Comparison of ENCODE assay signal across 11 mouse cellular contexts in the genomic region with DNA sequence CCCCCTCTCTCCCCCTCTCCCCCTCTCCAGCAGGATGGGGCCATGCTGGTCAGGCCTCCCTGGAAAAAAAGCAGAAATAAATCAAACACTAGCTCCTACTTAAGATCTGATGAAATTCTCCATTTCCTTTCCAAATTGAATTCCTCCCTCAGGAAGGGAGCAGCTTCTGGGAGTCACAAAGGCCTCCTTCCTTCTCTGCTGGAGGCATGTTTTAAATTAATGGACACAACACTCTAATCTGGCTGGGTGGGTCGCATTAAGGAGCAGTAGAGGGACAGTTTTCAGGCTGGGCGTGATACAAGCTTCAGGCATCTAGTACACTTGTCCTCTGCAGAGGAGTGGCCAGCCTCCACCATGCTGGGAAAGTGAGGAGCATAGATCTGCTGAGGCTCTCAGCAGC.
A peak's percentile ranks its signal among the peaks of the same experiment; 100 is the strongest.
DNase-seq lines count a peak whose midpoint lies in the region; ATAC-seq and TF ChIP-seq lines count a peak whose summit lies in the region.
"Had no signal": no experiment of that assay in that cellular context is flagged by ENCODE, and none has a peak within 500 bp of the region (broad histone marks: within the 10 kb centered on the region; RNA-seq: fewer than 3 reads in every experiment).

No protein-coding gene starts in this region.

- H3K9me3 ChIP-seq in intestine, embryonic 16.5 days (ENCODE audit: control insufficient read depth, low read length), result no peaks in the 10 kb centered on the region
- no peaks in the 10 kb centered on the region for H3K9me3 ChIP-seq in limb, embryonic 13.5 days
- H3K9me3 ChIP-seq: forebrain, embryonic 15.5 days; midbrain, embryonic 12.5 days had no signal

- 47% methylated on average over 2 of the region's 2 CpGs for WGBS in heart, adult 2 months
- WGBS in intestine, embryonic 16.5 days, result 43% methylated on average over 2 of the region's 2 CpGs
- 21% methylated on average over 2 of the region's 2 CpGs for WGBS in limb, embryonic 13.5 days
- 97% methylated on average over 2 of the region's 2 CpGs for WGBS in thymus, adult 2 months

- intact Hi-C loops in heart, adult 2 months (cut with DNase I), result no loop called here
- intact Hi-C loops in heart, postnatal 25 days (cut with DNase I), result loop anchor here (5.0 kb wide), 1 partner anchor 56 kb away; no protein-coding TSS in a partner anchor

- H3K4me1 ChIP-seq in heart, adult 2 months (ENCODE audit: control insufficient read depth, insufficient read depth, low read length), result peaks cover 26% of the 10 kb centered on the region
- peaks cover 41% of the 10 kb centered on the region for H3K4me1 ChIP-seq in bone marrow macrophage, adult 2 months (ENCODE audit: control insufficient read depth, insufficient read depth, low read length)
- H3K4me1 ChIP-seq in intestine, embryonic 16.5 days (ENCODE audit: control insufficient read depth, insufficient read depth, low read length), result 0 out of 2 replicates have a peak, but pooled peaks cover 7% of the 10 kb centered on the region
- H3K4me1 ChIP-seq in limb, embryonic 13.5 days, result peaks cover 43% of the 10 kb centered on the region
- no peaks in the 10 kb centered on the region for H3K4me1 ChIP-seq in thymus, adult 2 months (replicated peaks; ENCODE audit: control insufficient read depth, insufficient read depth, low read length)

- no peaks in the 10 kb centered on the region for H3K27me3 ChIP-seq in heart, adult 2 months (ENCODE audit: control insufficient read depth, insufficient read depth, low read length)
- H3K27me3 ChIP-seq in intestine, embryonic 16.5 days (replicated peaks; ENCODE audit: control insufficient read depth, insufficient read depth, low read length), result no peaks in the 10 kb centered on the region
- H3K27me3 ChIP-seq in limb, embryonic 13.5 days, result no peaks in the 10 kb centered on the region
- H3K27me3 ChIP-seq in thymus, adult 2 months (ENCODE audit: control insufficient read depth, insufficient read depth, low read length), result no peaks in the 10 kb centered on the region
- H3K27me3 ChIP-seq: forebrain, embryonic 15.5 days had no signal

- H3K4me3 ChIP-seq in heart, adult 2 months, result no peak overlapping the region
- H3K4me3 ChIP-seq in bone marrow macrophage, adult 2 months (ENCODE audit: insufficient read depth, low read length), result no peak overlapping the region
- no peak overlapping the region for H3K4me3 ChIP-seq in intestine, embryonic 16.5 days (ENCODE audit: low read length)
- H3K4me3 ChIP-seq in limb, embryonic 13.5 days, result no peak overlapping the region
- H3K4me3 ChIP-seq in thymus, adult 2 months (ENCODE audit: control insufficient read depth, insufficient read depth, low read length), result no peak overlapping the region
- H3K4me3 ChIP-seq: forebrain, embryonic 15.5 days; midbrain, embryonic 12.5 days had no signal

- 0 out of 2 replicates have a peak, but pooled peaks have one; percentile 31 for ATAC-seq in intestine, embryonic 16.5 days
- ATAC-seq in limb, embryonic 13.5 days (ENCODE audit: low FRiP score, low read depth), result 0 out of 2 replicates have a peak, but pooled peaks have one; percentile 17
- ATAC-seq: forebrain, embryonic 15.5 days had no signal

- no peaks in the 10 kb centered on the region; the same call in 1 of the 2 replicates for H3K36me3 ChIP-seq in heart, adult 2 months (ENCODE audit: control insufficient read depth, insufficient read depth, low read length)
- H3K36me3 ChIP-seq in intestine, embryonic 16.5 days (ENCODE audit: control insufficient read depth, insufficient read depth, low read length), result no peaks in the 10 kb centered on the region
- H3K36me3 ChIP-seq in limb, embryonic 13.5 days, result no peaks in the 10 kb centered on the region
- H3K36me3 ChIP-seq in thymus, adult 2 months (ENCODE audit: control insufficient read depth, insufficient read depth, low read length), result no peaks in the 10 kb centered on the region
- H3K36me3 ChIP-seq: forebrain, embryonic 15.5 days; midbrain, embryonic 12.5 days had no signal

- TF ChIP-seq CTCF in heart, adult 2 months (IDR thresholded peaks at IDR 0.05), result no peak
- TF ChIP-seq CTCF in bone marrow macrophage, adult 2 months (IDR thresholded peaks at IDR 0.05; ENCODE audit: low read depth, low read length), result no peak
- TF ChIP-seq CTCF in thymus, adult 2 months (IDR thresholded peaks at IDR 0.05; ENCODE audit: borderline replicate concordance, control insufficient read depth, extremely low read depth, insufficient read depth, low read length, poor library complexity), result no peak

- H3K9ac ChIP-seq in heart, adult 2 months (ENCODE audit: low read depth, low read length), result no peak overlapping the region
- no peak overlapping the region for H3K9ac ChIP-seq in intestine, embryonic 16.5 days (ENCODE audit: low read depth, low read length)
- no peak overlapping the region for H3K9ac ChIP-seq in limb, embryonic 13.5 days
- H3K9ac ChIP-seq: forebrain, embryonic 15.5 days; midbrain, embryonic 12.5 days had no signal

- DNase-seq in heart, adult 2 months, result peak in 1 of 2 experiments; percentile 34
- no peak for DNase-seq in heart, postnatal 25 days (ENCODE audit: low spot score)
- no peak for DNase-seq in thymus, adult 2 months
- no peak for DNase-seq in urinary bladder, postnatal 14 days (ENCODE audit: low spot score)
- DNase-seq in ovary, adult 18-20 months (ENCODE audit: low spot score), result no peak
- DNase-seq: cerebellum, adult 9-10 months had no signal

- H3K27ac ChIP-seq in heart, adult 2 months, result peak overlapping the region; percentile 28; the same call in 1 of the 2 replicates
- peak overlapping the region; percentile 7 for H3K27ac ChIP-seq in bone marrow macrophage, adult 2 months (ENCODE audit: insufficient read depth, low read depth, low read length)
- H3K27ac ChIP-seq in intestine, embryonic 16.5 days (ENCODE audit: low read length), result no peak overlapping the region
- H3K27ac ChIP-seq in limb, embryonic 13.5 days, result peak overlapping the region; percentile 53; the same call in 1 of the 2 replicates
- H3K27ac ChIP-seq in thymus, adult 2 months (ENCODE audit: control insufficient read depth, insufficient read depth, low read length), result no peak overlapping the region
- H3K27ac ChIP-seq: forebrain, embryonic 15.5 days; midbrain, embryonic 12.5 days had no signal

- no peak for TF ChIP-seq EP300 in heart, adult 2 months (IDR thresholded peaks at IDR 0.05; ENCODE audit: insufficient read depth, low read depth, low read length)

- no peak for TF ChIP-seq POLR2A in heart, adult 2 months (IDR thresholded peaks at IDR 0.05; ENCODE audit: insufficient read depth, low read depth, low read length)
- no peak for TF ChIP-seq POLR2A in bone marrow macrophage, adult 2 months (IDR thresholded peaks at IDR 0.05; ENCODE audit: borderline replicate concordance, low read depth, low read length)
- TF ChIP-seq POLR2A in thymus, adult 2 months (IDR thresholded peaks at IDR 0.05; ENCODE audit: control insufficient read depth, extremely low read depth, insufficient read depth, low read length, poor library complexity), result no peak

- H3K79me2 ChIP-seq in heart, adult 2 months (replicated peaks; ENCODE audit: control insufficient read depth, insufficient read depth, low read length), result no peaks in the 10 kb centered on the region

- H3K4me2 ChIP-seq in intestine, embryonic 16.5 days (ENCODE audit: low read depth, low read length), result no peak overlapping the region
- H3K4me2 ChIP-seq in limb, embryonic 13.5 days (replicated peaks), result no peak overlapping the region
- H3K4me2 ChIP-seq: forebrain, embryonic 15.5 days; midbrain, embryonic 12.5 days had no signal

Comparison
In these comparisons a context has a peak if more than half of its experiments do, and no peak if none do; other contexts are left out.
1. H3K27ac ChIP-seq: peak in heart, adult 2 months (single experiment), bone marrow macrophage, adult 2 months (single experiment) and limb, embryonic 13.5 days (single experiment); none in intestine, embryonic 16.5 days (single experiment) and thymus, adult 2 months (single experiment).